Mouse (Mus musculus) intestine, postnatal 0 days (tissue): Measurements from ENCODE around the gene Cx3cr1. TPM values are rescaled to one million over a fixed set of nuclear protein-coding genes. Genes with fewer than 3 reads are reported as not detected.
A peak's percentile ranks its signal among the peaks of the same experiment; 100 is the strongest.

Experiments
- ATAC-seq: fragments of 200-750 bp; cut with Nextera tagmentation; 2 replicates; pipeline ENCODE4 v1.8.0; 2017; ENCODE audit warnings: mild to moderate bottlenecking, moderate TSS enrichment, moderate library complexity
- H3K27ac ChIP-seq: fragments of 300-500 bp; sonication (generic); 2 replicates; pipeline ENCODE4 v1.5.1; 2014; ENCODE audit warnings: mild to moderate bottlenecking, low read depth, low read length, moderate library complexity
- H3K27me3 ChIP-seq: fragments of 300-500 bp; sonication (generic); replicated peaks from 2 replicates; pipeline ENCODE4 v1.6.1; 2014; ENCODE audit warnings: low read length, mixed read lengths; ENCODE audit not compliant: control insufficient read depth, insufficient read depth
- H3K36me3 ChIP-seq: fragments of 300-500 bp; sonication (generic); 2 replicates; pipeline ENCODE4 v1.6.1; 2014; ENCODE audit warnings: mild to moderate bottlenecking, moderate library complexity; ENCODE audit not compliant: control insufficient read depth, insufficient read depth
- H3K4me1 ChIP-seq: fragments of 300-500 bp; sonication (generic); replicated peaks from 2 replicates; pipeline ENCODE4 v1.6.1; 2014; ENCODE audit warnings: antibody characterized with exemption, low read length, mixed read lengths; ENCODE audit not compliant: control insufficient read depth, insufficient read depth
- H3K4me2 ChIP-seq: fragments of 300-500 bp; sonication (generic); replicated peaks from 2 replicates; pipeline ENCODE4 v1.6.1; 2014; ENCODE audit warnings: low read depth, mild to moderate bottlenecking, moderate library complexity
- H3K4me3 ChIP-seq: fragments of 300-500 bp; sonication (generic); 2 replicates; pipeline ENCODE4 v1.5.1; 2014; ENCODE audit warnings: low read depth, low read length
- H3K9ac ChIP-seq: fragments of 300-500 bp; sonication (generic); 2 replicates; pipeline ENCODE4 v1.6.1; 2014; ENCODE audit warnings: mild to moderate bottlenecking, low read depth, low read length
- H3K9me3 ChIP-seq: fragments of 300-500 bp; sonication (generic); 2 replicates; pipeline ENCODE4 v1.6.1; 2016; ENCODE audit warnings: mixed run types; ENCODE audit not compliant: control insufficient read depth
- CTCF ChIP-seq: sonication (generic); IDR thresholded peaks from 2 replicates; pipeline ENCODE4 v1.5.1; 2016; ENCODE audit warnings: low read depth, mild to moderate bottlenecking, control low read depth, antibody characterized with exemption, moderate library complexity
- WGBS: fragments of 180-500 bp; shearing (Covaris S2); extraction: QIAGEN DNeasy Blood & Tissue Kit; methylation state at CpG from one replicate; pipeline ENCODE4 v1.1.7; 2014; 5-methylcytosine and 5-hydroxymethylcytosine counted together
- polyA plus RNA-seq: library from polyadenylated mRNA; unstranded; fragments of >200 nt; fragmentation: Nextera tagmentation; extraction: Ambion mirVana; gene quantifications from 2 replicates; pipeline ENCODE4 v1.2.1, GENCODE M21; 2015

Gene Cx3cr1
- polyA plus RNA-seq, 1 experiment from 2014 or later = 5.4 TPM

- Histone ChIP-seq H3K4me3 (no peak overlapping the region), H3K9me3 (no peaks in the 10 kb centered on the region), H3K27ac (no peak overlapping the region), H3K4me2 (no peak overlapping the region), H3K36me3 (peaks cover 34% of the 10 kb centered on the region), H3K27me3 (no peaks in the 10 kb centered on the region), H3K4me1 (no peaks in the 10 kb centered on the region), H3K9ac (no peak overlapping the region)
- no peak for ATAC-seq
- 50% methylated on average over 6 of the region's 6 CpGs for WGBS
- TF ChIP-seq CTCF = peak; percentile 65
Measured at GRCm38 (mm10) chr9:119970221-119970620, 99.5 kb downstream of the Cx3cr1 start.

DNA sequence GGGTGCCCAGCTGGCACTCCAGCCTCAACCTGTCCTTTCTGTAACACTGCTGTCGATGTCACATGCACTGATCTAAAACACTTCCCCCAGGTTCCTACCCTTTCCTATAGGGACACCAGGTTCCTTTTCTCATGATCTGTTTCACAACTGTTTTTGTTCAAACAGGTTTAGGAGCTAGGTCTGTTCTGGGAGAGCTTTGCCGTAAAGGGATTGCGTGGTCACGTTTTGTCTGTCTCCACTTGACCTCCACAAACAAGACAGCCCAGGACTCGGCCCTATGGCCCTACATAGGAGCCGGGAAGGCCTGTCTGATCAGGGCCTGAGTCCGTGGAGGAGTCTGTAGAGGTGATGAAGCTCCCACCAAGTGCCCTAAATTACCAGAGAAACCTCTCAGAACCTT, 99.9 kb downstream of the Cx3cr1 start:
- H3K4me3 ChIP-seq = no peak overlapping the region
- WGBS = 83% methylated on average over 7 of the region's 7 CpGs
- no peak for ATAC-seq
- no peak for TF ChIP-seq CTCF
- no peaks in the 10 kb centered on the region for H3K9me3 ChIP-seq
- H3K27ac ChIP-seq = no peak overlapping the region
- H3K9ac ChIP-seq = no peak overlapping the region
- H3K36me3 ChIP-seq = peaks cover 30% of the 10 kb centered on the region
- no peaks in the 10 kb centered on the region for H3K27me3 ChIP-seq
- H3K4me1 ChIP-seq = no peaks in the 10 kb centered on the region
- H3K4me2 ChIP-seq = no peak overlapping the region

DNA sequence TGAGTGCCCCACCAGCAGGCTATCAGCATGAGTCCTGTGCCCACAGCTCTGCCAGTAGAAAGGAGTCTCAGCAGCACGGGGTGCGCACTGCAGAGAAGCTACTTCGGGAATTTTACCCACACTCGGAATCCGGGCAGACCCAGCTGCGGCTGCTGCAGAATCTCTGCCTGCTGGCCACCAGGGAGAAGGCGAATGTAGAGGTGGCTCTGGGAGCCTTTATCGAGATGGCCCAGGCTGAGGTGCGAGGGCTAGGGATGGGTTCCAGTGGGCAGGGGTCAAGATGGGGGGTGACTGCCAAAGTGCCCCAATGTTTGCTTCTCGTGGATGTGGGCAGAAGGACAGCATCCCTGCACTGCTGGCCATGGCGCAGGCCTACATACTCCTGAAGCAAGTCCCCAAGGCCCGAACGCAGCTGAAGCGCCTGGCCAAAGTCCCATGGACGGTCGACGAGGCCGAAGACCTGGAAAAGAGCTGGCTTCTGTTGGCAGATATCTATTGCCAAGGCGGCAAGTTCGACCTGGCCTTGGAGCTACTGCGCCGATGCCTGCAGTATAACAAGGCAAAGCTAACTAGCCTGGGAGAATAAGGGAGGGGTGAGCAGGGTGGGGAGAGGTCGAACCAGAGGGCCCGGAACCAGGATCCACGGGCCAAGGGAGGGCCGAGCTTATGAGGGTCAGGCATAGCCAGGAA, 103.3 kb downstream of the Cx3cr1 start:
- Histone ChIP-seq H3K9me3 (no peaks in the 10 kb centered on the region), H3K27ac (no peak overlapping the region), H3K4me2 (no peak overlapping the region), H3K27me3 (no peaks in the 10 kb centered on the region), H3K9ac (no peak overlapping the region), H3K36me3 (no peaks in the 10 kb centered on the region), H3K4me1 (no peaks in the 10 kb centered on the region; the same call in 1 of the 2 replicates), H3K4me3 (no peak overlapping the region)
- TF ChIP-seq CTCF = no peak
- no peak for ATAC-seq
- WGBS = 87% methylated on average over 26 of the region's 26 CpGs

DNA sequence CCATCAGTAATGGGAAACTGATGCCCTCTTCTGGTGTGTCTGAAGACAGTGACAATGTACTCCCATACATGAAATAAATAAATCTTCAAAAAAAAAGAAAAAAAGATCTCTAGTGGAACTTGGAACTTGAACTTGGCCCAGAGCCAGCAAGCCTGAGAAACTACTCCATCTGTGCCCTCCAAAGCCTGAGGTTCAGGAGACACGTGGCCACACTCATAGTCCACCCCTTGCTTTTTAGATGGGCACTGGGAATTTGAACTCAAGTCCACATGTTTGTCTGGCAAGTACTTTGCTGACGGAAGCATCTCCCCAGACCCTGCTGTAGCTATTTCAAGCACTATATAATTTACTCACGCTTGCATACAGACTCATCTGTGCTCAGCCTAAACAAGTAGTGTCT, 104.5 kb downstream of the Cx3cr1 start:
- Histone ChIP-seq H3K36me3 (no peaks in the 10 kb centered on the region), H3K9ac (no peak overlapping the region), H3K4me2 (no peak overlapping the region), H3K4me3 (no peak overlapping the region), H3K27me3 (no peaks in the 10 kb centered on the region), H3K27ac (no peak overlapping the region), H3K9me3 (no peaks in the 10 kb centered on the region), H3K4me1 (no peaks in the 10 kb centered on the region; the same call in 1 of the 2 replicates)
- ATAC-seq = no peak
- WGBS = 61% methylated on average over 3 of the region's 3 CpGs
- TF ChIP-seq CTCF = no peak

DNA sequence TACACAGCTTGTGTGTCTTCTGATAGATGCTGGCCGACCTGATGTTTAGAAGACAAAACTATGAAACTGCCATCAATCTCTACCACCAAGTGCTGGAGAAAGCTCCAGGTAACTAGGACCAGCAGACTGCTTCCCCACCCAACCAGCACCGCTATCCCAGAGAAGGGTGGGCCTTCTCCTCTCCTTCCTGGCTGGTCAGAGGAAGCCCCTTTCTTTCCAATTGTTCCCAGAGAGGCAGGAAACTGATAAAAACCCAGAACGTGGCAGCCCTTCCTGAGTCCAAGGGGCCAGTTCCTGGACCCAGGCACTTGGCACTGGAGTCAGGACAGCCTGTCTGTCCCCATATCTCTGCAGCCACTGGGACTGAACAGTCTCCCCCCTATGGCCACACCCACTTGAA, 105.5 kb downstream of the Cx3cr1 start:
- Histone ChIP-seq H3K27ac (no peak overlapping the region), H3K9ac (no peak overlapping the region), H3K4me1 (no peaks in the 10 kb centered on the region; the same call in 1 of the 2 replicates), H3K9me3 (no peaks in the 10 kb centered on the region), H3K27me3 (no peaks in the 10 kb centered on the region), H3K4me3 (no peak overlapping the region), H3K36me3 (no peaks in the 10 kb centered on the region), H3K4me2 (no peak overlapping the region)
- WGBS = 66% methylated on average over 3 of the region's 3 CpGs
- TF ChIP-seq CTCF = no peak
- no peak for ATAC-seq

DNA sequence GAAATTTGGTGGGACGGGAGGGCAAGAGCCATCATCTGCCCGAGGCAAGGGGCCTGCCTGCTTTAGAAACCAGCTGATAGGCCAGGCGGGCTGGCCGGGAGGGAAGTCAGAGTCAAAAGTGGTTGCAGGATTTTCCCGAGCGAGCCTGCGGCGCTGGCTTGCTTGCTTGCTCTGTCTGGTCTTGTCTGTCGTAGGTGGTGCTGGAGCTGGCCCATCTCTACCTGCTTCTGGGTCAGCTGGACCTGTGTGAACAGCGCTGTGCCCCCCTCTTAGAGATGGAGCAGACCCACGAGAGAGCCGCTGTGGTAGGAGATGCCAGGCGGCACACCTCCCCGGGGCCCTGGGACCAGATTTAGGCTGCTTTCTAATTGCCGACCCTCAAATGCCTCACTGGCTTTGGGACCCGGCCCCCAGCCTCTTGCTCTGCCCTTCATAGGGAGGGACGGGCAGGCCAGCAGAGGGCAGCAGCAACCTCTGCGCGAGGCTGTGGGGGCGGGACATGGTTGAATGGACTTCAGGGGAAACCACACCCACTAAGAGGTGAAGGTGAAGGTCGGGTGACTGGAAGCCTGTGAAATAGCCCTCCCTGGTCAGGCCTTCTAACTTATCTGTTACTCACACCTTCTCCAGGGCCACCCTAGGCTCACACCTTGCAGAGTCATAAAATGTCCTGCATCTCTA, 106.6 kb downstream of the Cx3cr1 start:
- WGBS = 20% methylated on average over 21 of the region's 21 CpGs
- no peak overlapping the region for H3K27ac ChIP-seq
- no peak overlapping the region for H3K9ac ChIP-seq
- no peaks in the 10 kb centered on the region for H3K27me3 ChIP-seq
- H3K4me3 ChIP-seq = no peak overlapping the region
- no peaks in the 10 kb centered on the region for H3K36me3 ChIP-seq
- peak; percentile 50; the same call in 1 of the 2 replicates for ATAC-seq
- no peaks in the 10 kb centered on the region for H3K9me3 ChIP-seq
- peak overlapping the region; percentile 45 for H3K4me2 ChIP-seq
- TF ChIP-seq CTCF = peak; percentile 95
- no peaks in the 10 kb centered on the region; the same call in 1 of the 2 replicates for H3K4me1 ChIP-seq
